Mouse (Mus musculus) forebrain, postnatal 0 days (tissue): ENCODE measurements around the gene Krt33b. TPM values are rescaled to one million over a fixed set of nuclear protein-coding genes. Genes with fewer than 3 reads are reported as not detected.

Experiments
- ATAC-seq: fragments of 200-750 bp; cut with Nextera tagmentation; 2 replicates; pipeline ENCODE4 v1.8.0; 2017; ENCODE audit warnings: mild to moderate bottlenecking, moderate library complexity
- DNase-seq: peaks from one replicate; pipeline ENCODE4 v3.0.0-alpha.2; 2015
- H3K27ac ChIP-seq: fragments of 300-500 bp; sonication (generic); 2 replicates; pipeline ENCODE4 v1.5.1; 2014; ENCODE audit warnings: low read depth, mild to moderate bottlenecking, antibody characterized with exemption, low read length, moderate library complexity, mixed read lengths
- H3K27me3 ChIP-seq: fragments of 300-500 bp; sonication (generic); 2 replicates; pipeline ENCODE4 v1.6.1; 2014; ENCODE audit warnings: mild to moderate bottlenecking, low read length, mixed read lengths; ENCODE audit not compliant: insufficient read depth
- H3K36me3 ChIP-seq: fragments of 300-500 bp; sonication (generic); 2 replicates; pipeline ENCODE4 v1.6.1; 2014; ENCODE audit warnings: mild to moderate bottlenecking, moderate library complexity; ENCODE audit not compliant: insufficient read depth
- H3K4me1 ChIP-seq: fragments of 300-500 bp; sonication (generic); 2 replicates; pipeline ENCODE4 v1.6.1; 2014; ENCODE audit warnings: antibody characterized with exemption; ENCODE audit not compliant: insufficient read depth
- H3K4me2 ChIP-seq: fragments of 300-500 bp; sonication (generic); 2 replicates; pipeline ENCODE4 v1.6.1; 2014; ENCODE audit warnings: low read depth, mild to moderate bottlenecking, moderate library complexity
- H3K4me3 ChIP-seq: fragments of 300-500 bp; sonication (generic); 2 replicates; pipeline ENCODE4 v1.5.1; 2014; ENCODE audit warnings: low read depth, low read length, mixed read lengths
- H3K9ac ChIP-seq: fragments of 300-500 bp; sonication (generic); 2 replicates; pipeline ENCODE4 v1.6.1; 2014; ENCODE audit warnings: mild to moderate bottlenecking
- H3K9me3 ChIP-seq: fragments of 300-500 bp; sonication (generic); 2 replicates; pipeline ENCODE4 v1.6.1; 2016; ENCODE audit warnings: low read length
- CTCF ChIP-seq: sonication (generic); IDR thresholded peaks from 2 replicates; pipeline ENCODE4 v1.5.1; 2016; ENCODE audit warnings: antibody characterized with exemption, control low read depth, low read depth
- WGBS: fragments of 180-500 bp; shearing (Covaris S2); extraction: QIAGEN DNeasy Blood & Tissue Kit; methylation state at CpG from one replicate; pipeline ENCODE4 v1.1.7; 2014; 5-methylcytosine and 5-hydroxymethylcytosine counted together
- polyA plus RNA-seq: library from polyadenylated mRNA; unstranded; fragments of >200 nt; fragmentation: Nextera tagmentation; extraction: Ambion mirVana; gene quantifications from 2 replicates; pipeline ENCODE4 v1.2.1, GENCODE M21; 2015
- total RNA-seq: library from RNA; depleted of rRNA; stranded (reverse); fragments of >200 nt; gene quantifications from 2 replicates; pipeline ENCODE4 v1.2.3, GENCODE M21; 2014

The Krt33b gene
- total and polyA plus RNA-seq, 2 experiments from 2014 or later, result not detected

GRCm38 (mm10) chr11:99993620-99994383 lies 35.9 kb downstream of the Krt33b start, which contains the start of gene Krtap17-1:
Gene Krtap17-1 (minus strand): TSS chr11:99993994.
- Histone ChIP-seq H3K4me3 (0 out of 2 replicates have a peak within 1 kb of the TSS, but pooled peaks have one; percentile 3), H3K4me1 (no peaks in the 10 kb centered on the region), H3K4me2 (peak within 1 kb of the TSS; percentile 27), H3K9me3 (no peaks in the 10 kb centered on the region), H3K27me3 (peaks cover 8% of the 10 kb centered on the region; the same call in 1 of the 2 replicates), H3K27ac (no peak within 1 kb of the TSS), H3K9ac (no peak within 1 kb of the TSS), H3K36me3 (no peaks in the 10 kb centered on the region)
- no peak for ATAC-seq
- DNase-seq, result no peak
- TF ChIP-seq CTCF, result no peak
- WGBS, result 26% methylated on average over 26 of the region's 26 CpGs

GRCm38 (mm10) chr11:99990571-99990970 lies 39.1 kb downstream of the Krt33b start:
- DNase-seq (peak; percentile 50), ATAC-seq (no peak)
- no peak for TF ChIP-seq CTCF
- H3K27ac ChIP-seq, result no peak overlapping the region
- H3K4me3 ChIP-seq, result no peak overlapping the region
- no peak overlapping the region for H3K4me2 ChIP-seq
- 61% methylated on average over 3 of the region's 3 CpGs for WGBS
- H3K27me3 ChIP-seq, result peaks cover 8% of the 10 kb centered on the region; the same call in 1 of the 2 replicates
- H3K36me3 ChIP-seq, result no peaks in the 10 kb centered on the region
- no peak overlapping the region for H3K9ac ChIP-seq
- H3K9me3 ChIP-seq, result no peaks in the 10 kb centered on the region
- no peaks in the 10 kb centered on the region for H3K4me1 ChIP-seq

- Histone ChIP-seq H3K36me3 (no peaks in the 10 kb centered on the region), H3K4me1 (no peaks in the 10 kb centered on the region), H3K9ac (no peak overlapping the region), H3K4me3 (no peak overlapping the region), H3K9me3 (no peaks in the 10 kb centered on the region), H3K27ac (no peak overlapping the region), H3K27me3 (peaks cover 8% of the 10 kb centered on the region; the same call in 1 of the 2 replicates), H3K4me2 (no peak overlapping the region)
- TF ChIP-seq CTCF, result no peak
- ATAC-seq (no peak), DNase-seq (no peak)
- 75% methylated on average over 6 of the region's 6 CpGs for WGBS
Measured at GRCm38 (mm10) chr11:99989881-99990405, 39.7 kb downstream of the Krt33b start.

DNA sequence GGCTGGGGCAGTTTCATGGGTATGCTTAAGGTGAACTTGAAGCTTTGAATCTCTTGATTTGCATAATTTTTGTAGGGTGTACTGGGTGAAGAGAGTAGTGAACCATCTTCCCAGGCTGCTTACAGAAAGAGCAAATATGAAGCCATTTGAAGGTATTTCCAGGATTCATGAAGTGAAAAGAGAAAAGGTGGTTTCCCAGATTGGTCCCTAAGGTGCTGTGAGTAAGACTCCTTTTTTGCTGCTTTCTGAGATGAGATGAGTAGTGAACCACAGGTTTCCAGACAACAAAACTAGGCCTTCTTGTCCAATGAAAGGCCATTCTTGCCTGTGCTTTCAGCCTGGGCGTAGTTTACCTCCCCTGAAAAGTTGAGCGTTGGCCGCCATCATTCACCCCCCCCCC lies 41.1 kb downstream of the Krt33b start:
- Histone ChIP-seq H3K9ac (no peak overlapping the region), H3K27me3 (no peaks in the 10 kb centered on the region), H3K4me2 (no peak overlapping the region), H3K27ac (no peak overlapping the region), H3K4me3 (no peak overlapping the region), H3K4me1 (no peaks in the 10 kb centered on the region), H3K36me3 (no peaks in the 10 kb centered on the region), H3K9me3 (no peaks in the 10 kb centered on the region)
- DNase-seq (no peak), ATAC-seq (no peak)
- WGBS, result 87% methylated on average over 3 of the region's 3 CpGs
- TF ChIP-seq CTCF, result no peak

GRCm38 (mm10) chr11:99986180-99986647 lies 43.5 kb downstream of the Krt33b start, which contains the start of gene Krtap16-1:
Gene Krtap16-1 (minus strand): TSS chr11:99986597.
- Histone ChIP-seq H3K4me3 (no peak within 1 kb of the TSS), H3K4me2 (0 out of 2 replicates have a peak within 1 kb of the TSS, but pooled peaks have one; percentile 8), H3K27me3 (no peaks in the 10 kb centered on the region), H3K4me1 (no peaks in the 10 kb centered on the region), H3K36me3 (no peaks in the 10 kb centered on the region), H3K27ac (peak within 1 kb of the TSS; percentile 70), H3K9ac (no peak within 1 kb of the TSS), H3K9me3 (no peaks in the 10 kb centered on the region)
- 74% methylated on average over 8 of the region's 8 CpGs for WGBS
- DNase-seq (no peak), ATAC-seq (peak; percentile 17)
- no peak for TF ChIP-seq CTCF

GRCm38 (mm10) chr11:99985291-99986092 lies 44.2 kb downstream of the Krt33b start:
- Histone ChIP-seq H3K27ac (peak overlapping the region; percentile 70), H3K36me3 (no peaks in the 10 kb centered on the region), H3K4me1 (no peaks in the 10 kb centered on the region), H3K4me2 (0 out of 2 replicates have a peak overlapping the region, but pooled peaks have one; percentile 8), H3K27me3 (no peaks in the 10 kb centered on the region), H3K9me3 (no peaks in the 10 kb centered on the region), H3K9ac (no peak overlapping the region), H3K4me3 (no peak overlapping the region)
- no peak for TF ChIP-seq CTCF
- WGBS, result 62% methylated on average over 20 of the region's 20 CpGs
- peak; percentile 94 for ATAC-seq
- peak; percentile 74 for DNase-seq
